Mouse (Mus musculus) T-cell, adult 2 months (primary cell): ENCODE data around the gene Paqr5.

Experiments used
- DNase-seq: peaks from one replicate; pipeline ENCODE4 v3.0.0; 2022; ENCODE audit warnings: low spot score

Paqr5 gene

GRCm38 (mm10) chr9:62013316-62014097, 13.1 kb downstream of the Paqr5 start:
- no peak for DNase-seq

- DNase-seq: no peak
Measured at GRCm38 (mm10) chr9:62008360-62008759, 18.3 kb downstream of the Paqr5 start.

GRCm38 (mm10) chr9:62007028-62007427, 19.6 kb downstream of the Paqr5 start:
- no peak for DNase-seq

GRCm38 (mm10) chr9:62003611-62004010, 23.0 kb downstream of the Paqr5 start:
- no peak for DNase-seq

- no peak for DNase-seq
Measured at GRCm38 (mm10) chr9:61999653-62000420, 26.8 kb downstream of the Paqr5 start.

GRCm38 (mm10) chr9:61997860-61998259, 28.8 kb downstream of the Paqr5 start:
- no peak for DNase-seq

- DNase-seq: no peak
Measured at GRCm38 (mm10) chr9:61991158-61991557, 35.5 kb downstream of the Paqr5 start.

- no peak for DNase-seq
Measured at GRCm38 (mm10) chr9:61990738-61991137, 35.9 kb downstream of the Paqr5 start.

- DNase-seq: peak; percentile 68
Measured at GRCm38 (mm10) chr9:61986055-61986454, 40.6 kb downstream of the Paqr5 start.

GRCm38 (mm10) chr9:61985183-61985863, 41.3 kb downstream of the Paqr5 start:
- peak; percentile 82 for DNase-seq

GRCm38 (mm10) chr9:61982940-61983620, 43.6 kb downstream of the Paqr5 start:
- DNase-seq: peak; percentile 86

GRCm38 (mm10) chr9:61981876-61982275, 44.8 kb downstream of the Paqr5 start:
- no peak for DNase-seq

GRCm38 (mm10) chr9:61979983-61980382, 46.7 kb downstream of the Paqr5 start:
- no peak for DNase-seq

GRCm38 (mm10) chr9:61977258-61977945, 49.3 kb downstream of the Paqr5 start:
- DNase-seq: no peak

- no peak for DNase-seq
Measured at GRCm38 (mm10) chr9:61972031-61972430, 54.6 kb downstream of the Paqr5 start.

- no peak for DNase-seq
Measured at GRCm38 (mm10) chr9:61971045-61971444, 55.6 kb downstream of the Paqr5 start.

- DNase-seq: no peak
Measured at GRCm38 (mm10) chr9:61967357-61967756, 59.3 kb downstream of the Paqr5 start.

GRCm38 (mm10) chr9:61965987-61966386, 60.7 kb downstream of the Paqr5 start:
- DNase-seq: no peak

GRCm38 (mm10) chr9:61965411-61965930, 61.2 kb downstream of the Paqr5 start:
- DNase-seq: peak; percentile 78

GRCm38 (mm10) chr9:61963356-61963755, 63.3 kb downstream of the Paqr5 start:
- no peak for DNase-seq

GRCm38 (mm10) chr9:61961181-61961580, 65.5 kb downstream of the Paqr5 start:
- DNase-seq: no peak
